Mouse (Mus musculus) hindbrain, postnatal 0 days (tissue): ENCODE data around the gene Smyd3. TPM values are rescaled to one million over a fixed set of nuclear protein-coding genes. Genes with fewer than 3 reads are reported as not detected.

Experiments
- ATAC-seq: fragments of 200-750 bp; cut with Nextera tagmentation; 2 replicates; pipeline ENCODE4 v1.8.0; 2017; ENCODE audit warnings: mild to moderate bottlenecking, moderate TSS enrichment, moderate library complexity
- DNase-seq: peaks from one replicate; pipeline ENCODE4 v3.0.0-alpha.2; 2015; ENCODE audit warnings: low spot score
- H3K27ac ChIP-seq: fragments of 300-500 bp; sonication (generic); 2 replicates; pipeline ENCODE4 v1.5.1; 2014; ENCODE audit warnings: mild to moderate bottlenecking
- H3K27me3 ChIP-seq: fragments of 300-500 bp; sonication (generic); 2 replicates; pipeline ENCODE4 v1.6.1; 2014; ENCODE audit warnings: low read length, mixed read lengths; ENCODE audit not compliant: insufficient read depth
- H3K36me3 ChIP-seq: fragments of 300-500 bp; sonication (generic); 2 replicates; pipeline ENCODE4 v1.6.1; 2014; ENCODE audit warnings: low read length, mixed read lengths; ENCODE audit not compliant: insufficient read depth
- H3K4me1 ChIP-seq: fragments of 300-500 bp; sonication (generic); 2 replicates; pipeline ENCODE4 v1.6.1; 2014; ENCODE audit warnings: antibody characterized with exemption, low read length, mixed read lengths; ENCODE audit not compliant: insufficient read depth
- H3K4me2 ChIP-seq: fragments of 300-500 bp; sonication (generic); 2 replicates; pipeline ENCODE4 v1.6.1; 2014; ENCODE audit warnings: low read depth, mild to moderate bottlenecking, low read length, moderate library complexity, mixed read lengths
- H3K4me3 ChIP-seq: fragments of 300-500 bp; sonication (generic); 2 replicates; pipeline ENCODE4 v1.5.1; 2014; ENCODE audit warnings: low read length
- H3K9ac ChIP-seq: fragments of 300-500 bp; sonication (generic); replicated peaks from 2 replicates; pipeline ENCODE4 v1.6.1; 2014; ENCODE audit warnings: mild to moderate bottlenecking, low read length, moderate library complexity, mixed read lengths
- H3K9me3 ChIP-seq: fragments of 300-500 bp; sonication (generic); 2 replicates; pipeline ENCODE4 v1.6.1; 2016; ENCODE audit warnings: low read length, mixed read lengths
- CTCF ChIP-seq: IDR thresholded peaks from 2 replicates; pipeline ENCODE4 v1.5.1; 2016; ENCODE audit warnings: antibody characterized with exemption, control low read depth, low read depth
- WGBS: fragments of 180-500 bp; shearing (Covaris S2); extraction: QIAGEN DNeasy Blood & Tissue Kit; methylation state at CpG from one replicate; pipeline ENCODE4 v1.1.7; 2014; 5-methylcytosine and 5-hydroxymethylcytosine counted together
- polyA plus RNA-seq: library from polyadenylated mRNA; unstranded; fragments of >200 nt; fragmentation: Nextera tagmentation; extraction: Ambion mirVana; gene quantifications from 2 replicates; pipeline ENCODE4 v1.2.1, GENCODE M21; 2015
- total RNA-seq: library from RNA; depleted of rRNA; stranded (reverse); fragments of >200 nt; gene quantifications from 2 replicates; pipeline ENCODE4 v1.2.3, GENCODE M21; 2014

Smyd3 gene
- total and polyA plus RNA-seq, 2 experiments from 2014 or later, result 15.4 to 26.1 TPM

GRCm38 (mm10) chr1:179114385-179114784 is 403.5 kb downstream of the Smyd3 start:
- DNase-seq, result no peak
- H3K36me3 ChIP-seq, result no peaks in the 10 kb centered on the region
- H3K9me3 ChIP-seq, result no peaks in the 10 kb centered on the region
- WGBS, result 95% methylated on average over 3 of the region's 3 CpGs
- no peak overlapping the region for H3K27ac ChIP-seq
- ATAC-seq, result no peak
- H3K4me1 ChIP-seq, result no peaks in the 10 kb centered on the region
- H3K4me3 ChIP-seq, result no peak overlapping the region
- H3K9ac ChIP-seq, result no peak overlapping the region
- TF ChIP-seq CTCF, result no peak
- H3K27me3 ChIP-seq, result no peaks in the 10 kb centered on the region
- no peak overlapping the region for H3K4me2 ChIP-seq

- Histone ChIP-seq H3K9me3 (no peaks in the 10 kb centered on the region), H3K9ac (no peak overlapping the region), H3K4me1 (no peaks in the 10 kb centered on the region), H3K27ac (no peak overlapping the region), H3K36me3 (no peaks in the 10 kb centered on the region), H3K27me3 (no peaks in the 10 kb centered on the region), H3K4me3 (no peak overlapping the region), H3K4me2 (no peak overlapping the region)
- ATAC-seq, result no peak
- TF ChIP-seq CTCF, result no peak
- 30% methylated on average over 7 of the region's 7 CpGs for WGBS
- DNase-seq, result no peak
These were observed 409.1 kb downstream of the Smyd3 start for GRCm38 (mm10) chr1:179108759-179109158.

GRCm38 (mm10) chr1:179107761-179108694 is 409.8 kb downstream of the Smyd3 start:
- Histone ChIP-seq H3K9ac (no peak overlapping the region), H3K27ac (no peak overlapping the region), H3K4me2 (no peak overlapping the region), H3K4me3 (no peak overlapping the region), H3K27me3 (no peaks in the 10 kb centered on the region), H3K4me1 (no peaks in the 10 kb centered on the region), H3K9me3 (no peaks in the 10 kb centered on the region), H3K36me3 (no peaks in the 10 kb centered on the region)
- no peak for ATAC-seq
- 56% methylated on average over 16 of the region's 16 CpGs for WGBS
- no peak for DNase-seq
- no peak for TF ChIP-seq CTCF

GRCm38 (mm10) chr1:179107211-179107610 is 410.6 kb downstream of the Smyd3 start:
- Histone ChIP-seq H3K9ac (no peak overlapping the region), H3K4me1 (no peaks in the 10 kb centered on the region), H3K27me3 (no peaks in the 10 kb centered on the region), H3K9me3 (no peaks in the 10 kb centered on the region), H3K36me3 (no peaks in the 10 kb centered on the region), H3K4me2 (no peak overlapping the region), H3K4me3 (no peak overlapping the region), H3K27ac (no peak overlapping the region)
- ATAC-seq (no peak), DNase-seq (peak; percentile 53)
- no peak for TF ChIP-seq CTCF
- 45% methylated on average over 7 of the region's 7 CpGs for WGBS

- Histone ChIP-seq H3K36me3 (no peaks in the 10 kb centered on the region), H3K4me3 (no peak overlapping the region), H3K4me1 (no peaks in the 10 kb centered on the region), H3K9me3 (no peaks in the 10 kb centered on the region), H3K9ac (no peak overlapping the region), H3K4me2 (peak overlapping the region; percentile 33), H3K27me3 (no peaks in the 10 kb centered on the region), H3K27ac (peak overlapping the region; percentile 22; the same call in 1 of the 2 replicates)
- TF ChIP-seq CTCF, result no peak
- ATAC-seq (peak; percentile 22; the same call in 1 of the 2 replicates), DNase-seq (peak; percentile 33)
- 20% methylated on average over 6 of the region's 6 CpGs for WGBS
These were observed 411.1 kb downstream of the Smyd3 start for GRCm38 (mm10) chr1:179106702-179107145.

GRCm38 (mm10) chr1:179106103-179106701 is 411.6 kb downstream of the Smyd3 start:
- Histone ChIP-seq H3K9ac (no peak overlapping the region), H3K4me2 (peak overlapping the region; percentile 33), H3K27ac (peak overlapping the region; percentile 22; the same call in 1 of the 2 replicates), H3K27me3 (no peaks in the 10 kb centered on the region), H3K9me3 (no peaks in the 10 kb centered on the region), H3K4me3 (no peak overlapping the region), H3K36me3 (no peaks in the 10 kb centered on the region), H3K4me1 (no peaks in the 10 kb centered on the region)
- TF ChIP-seq CTCF, result no peak
- 38% methylated on average over 18 of the region's 18 CpGs for WGBS
- DNase-seq (no peak), ATAC-seq (peak; percentile 55; the same call in 1 of the 2 replicates)

GRCm38 (mm10) chr1:179104447-179104846 is 413.4 kb downstream of the Smyd3 start:
- Histone ChIP-seq H3K9ac (no peak overlapping the region), H3K4me3 (no peak overlapping the region), H3K27ac (no peak overlapping the region), H3K4me2 (no peak overlapping the region), H3K9me3 (no peaks in the 10 kb centered on the region), H3K27me3 (no peaks in the 10 kb centered on the region), H3K4me1 (no peaks in the 10 kb centered on the region), H3K36me3 (no peaks in the 10 kb centered on the region)
- no peak for ATAC-seq
- TF ChIP-seq CTCF, result no peak
- WGBS, result 90% methylated on average over 8 of the region's 8 CpGs
- no peak for DNase-seq
